Mouse (Mus musculus): ENCODE results near the gene Rps25. TPM values are rescaled to one million over a fixed set of nuclear protein-coding genes. Genes with fewer than 3 reads are reported as not detected.
"Not testable (repeated sequence)": the region's sequence is repeated elsewhere in the genome, so short reads cannot be mapped to it uniquely, and the experiment has no call there.

Rps25 gene
- polyA plus RNA-seq, 1 experiment = 144 TPM

- peaks cover 30% of the 10 kb centered on the region for H3K36me3 ChIP-seq (ENCODE audit: control insufficient read depth, insufficient read depth, low read length)
- WGBS = 93% methylated on average over 6 of the region's 6 CpGs
- H3K4me1 ChIP-seq (ENCODE audit: control insufficient read depth, insufficient read depth, insufficient read length) = peaks cover 3% of the 10 kb centered on the region; the same call in 1 of the 2 replicates
- no peak overlapping the region for H3K27ac ChIP-seq (ENCODE audit: insufficient read depth, low read length)
- H3K4me3 ChIP-seq (ENCODE audit: extremely low read depth, insufficient read depth, insufficient read length) = no peak overlapping the region
- TF ChIP-seq POLR2A (IDR thresholded peaks at IDR 0.05; ENCODE audit: low read depth, low read length) (no peak), CTCF (IDR thresholded peaks at IDR 0.05; ENCODE audit: extremely low read depth, insufficient read depth, insufficient read length, insufficient replicate concordance) (no peak)
- DNase-seq (ENCODE audit: low read depth in 1 of 2, low spot score in 2 of 2) = no peak
- no peaks in the 10 kb centered on the region for H3K27me3 ChIP-seq (ENCODE audit: control insufficient read depth, insufficient read depth, low read length)
Observed at GRCm38 (mm10) chr9:44399795-44400114, 7.2 kb upstream of the Rps25 start.

- Histone ChIP-seq H3K27me3 (ENCODE audit: control insufficient read depth, insufficient read depth, low read length) (no peaks in the 10 kb centered on the region), H3K4me3 (ENCODE audit: extremely low read depth, insufficient read depth, insufficient read length) (no peak overlapping the region), H3K36me3 (ENCODE audit: control insufficient read depth, insufficient read depth, low read length) (peaks cover 33% of the 10 kb centered on the region), H3K4me1 (ENCODE audit: control insufficient read depth, insufficient read depth, insufficient read length) (peaks cover 3% of the 10 kb centered on the region; the same call in 1 of the 2 replicates), H3K27ac (ENCODE audit: insufficient read depth, low read length) (no peak overlapping the region)
- TF ChIP-seq POLR2A (IDR thresholded peaks at IDR 0.05; ENCODE audit: low read depth, low read length) = no peak
- 88% methylated on average over 4 of the region's 4 CpGs for WGBS
- no peak for DNase-seq (ENCODE audit: low read depth in 1 of 2, low spot score in 2 of 2)
Observed at GRCm38 (mm10) chr9:44401081-44401480, 5.9 kb upstream of the Rps25 start.

GRCm38 (mm10) chr9:44405011-44405410 lies 1.9 kb upstream of the Rps25 start:
- no peak for DNase-seq (ENCODE audit: low read depth in 1 of 2, low spot score in 2 of 2)
- TF ChIP-seq CTCF (IDR thresholded peaks at IDR 0.05; ENCODE audit: extremely low read depth, insufficient read depth, insufficient read length, insufficient replicate concordance) (no peak), POLR2A (IDR thresholded peaks at IDR 0.05; ENCODE audit: low read depth, low read length) (no peak)

GRCm38 (mm10) chr9:44407752-44408097 lies 786 bp downstream of the Rps25 start:
- no peak for DNase-seq (ENCODE audit: low read depth in 1 of 2, low spot score in 2 of 2)
- Histone ChIP-seq H3K27ac (ENCODE audit: insufficient read depth, low read length) (peak overlapping the region; percentile 96), H3K4me3 (ENCODE audit: extremely low read depth, insufficient read depth, insufficient read length) (peak overlapping the region; percentile 92), H3K4me1 (ENCODE audit: control insufficient read depth, insufficient read depth, insufficient read length) (no peaks in the 10 kb centered on the region), H3K27me3 (ENCODE audit: control insufficient read depth, insufficient read depth, low read length) (no peaks in the 10 kb centered on the region), H3K36me3 (ENCODE audit: control insufficient read depth, insufficient read depth, low read length) (peaks cover 31% of the 10 kb centered on the region)
- TF ChIP-seq CTCF (IDR thresholded peaks at IDR 0.05; ENCODE audit: extremely low read depth, insufficient read depth, insufficient read length, insufficient replicate concordance) = no peak
- TF ChIP-seq POLR2A (IDR thresholded peaks at IDR 0.05; ENCODE audit: low read depth, low read length) = no peak; the same call in 1 of the 2 replicates
- under 1% methylated on average over 24 of the region's 24 CpGs for WGBS

More at GRCm38 (mm10) chr9:44405011-44405410, 1.9 kb upstream of the Rps25 start:
- no peak overlapping the region for H3K27ac ChIP-seq (ENCODE audit: insufficient read depth, low read length)
- no peaks in the 10 kb centered on the region for H3K27me3 ChIP-seq (ENCODE audit: control insufficient read depth, insufficient read depth, low read length)
- H3K4me1 ChIP-seq (ENCODE audit: control insufficient read depth, insufficient read depth, insufficient read length) = no peaks in the 10 kb centered on the region; the same call in 1 of the 2 replicates
- WGBS = 92% methylated on average over 3 of the region's 3 CpGs
- no peak overlapping the region for H3K4me3 ChIP-seq (ENCODE audit: extremely low read depth, insufficient read depth, insufficient read length)
- H3K36me3 ChIP-seq (ENCODE audit: control insufficient read depth, insufficient read depth, low read length) = peaks cover 37% of the 10 kb centered on the region

DNA sequence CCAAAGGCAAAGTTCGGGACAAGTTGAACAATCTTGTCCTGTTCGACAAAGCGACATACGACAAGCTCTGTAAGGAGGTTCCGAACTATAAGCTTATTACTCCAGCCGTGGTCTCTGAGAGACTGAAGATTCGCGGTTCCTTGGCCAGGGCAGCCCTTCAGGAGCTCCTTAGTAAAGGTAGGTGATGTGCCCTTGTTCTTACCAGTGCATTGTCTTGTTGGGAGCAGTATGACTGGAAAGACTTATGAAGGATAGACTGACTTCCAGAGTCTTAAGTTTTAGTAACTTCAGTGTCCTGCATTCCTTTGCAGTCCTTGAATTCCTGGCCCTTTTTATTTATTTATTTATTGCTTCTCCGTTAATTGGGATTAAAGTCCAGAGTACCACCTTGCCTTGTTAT lies 1.8 kb downstream of the Rps25 start:
- not testable (repeated sequence) for H3K27me3 ChIP-seq (ENCODE audit: control insufficient read depth, insufficient read depth, low read length); H3K27ac ChIP-seq (ENCODE audit: insufficient read depth, low read length); H3K4me1 ChIP-seq (ENCODE audit: control insufficient read depth, insufficient read depth, insufficient read length); DNase-seq (ENCODE audit: low read depth in 1 of 2, low spot score in 2 of 2); H3K4me3 ChIP-seq (ENCODE audit: extremely low read depth, insufficient read depth, insufficient read length)
- WGBS = 72% methylated on average over 9 of the region's 9 CpGs
- H3K36me3 ChIP-seq (ENCODE audit: control insufficient read depth, insufficient read depth, low read length) = peaks cover 30% of the 10 kb centered on the region

DNA sequence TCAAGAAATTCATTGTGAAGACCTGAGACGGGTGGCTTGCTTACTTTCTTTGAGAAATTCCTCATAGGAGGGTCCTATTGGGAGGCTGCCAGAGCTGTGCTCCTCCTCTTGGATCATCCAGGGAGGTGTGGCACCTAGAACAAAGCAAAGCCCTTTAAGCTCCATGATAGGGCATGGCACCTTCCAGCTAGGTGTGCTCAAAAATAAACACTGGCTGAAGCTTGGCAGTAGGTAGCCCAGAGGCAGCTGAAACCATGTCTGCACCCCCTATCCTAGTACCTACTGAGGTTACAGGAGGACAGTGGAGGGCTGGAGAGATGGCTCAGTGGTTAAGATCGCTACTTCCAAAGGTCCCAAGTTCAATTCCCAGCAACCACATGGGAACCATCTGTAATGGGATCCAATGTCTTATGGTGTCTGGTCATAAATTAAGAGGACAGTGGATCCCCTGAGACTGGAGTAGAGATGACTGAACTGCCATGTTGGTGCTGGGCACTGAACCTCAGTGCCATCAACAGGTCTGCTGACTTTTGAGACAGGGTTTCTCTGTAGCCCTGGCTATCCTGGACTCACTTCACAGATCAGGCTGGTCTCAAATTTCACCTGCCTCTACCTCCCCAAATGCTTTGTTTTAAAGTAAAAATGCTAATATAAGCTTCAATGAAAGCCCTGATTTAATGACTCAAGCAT lies 3.9 kb downstream of the Rps25 start:
- no peak overlapping the region for H3K4me3 ChIP-seq (ENCODE audit: extremely low read depth, insufficient read depth, insufficient read length)
- no peak overlapping the region for H3K27ac ChIP-seq (ENCODE audit: insufficient read depth, low read length)
- no peaks in the 10 kb centered on the region for H3K4me1 ChIP-seq (ENCODE audit: control insufficient read depth, insufficient read depth, insufficient read length)
- H3K36me3 ChIP-seq (ENCODE audit: control insufficient read depth, insufficient read depth, low read length) = peaks cover 20% of the 10 kb centered on the region
- H3K27me3 ChIP-seq (ENCODE audit: control insufficient read depth, insufficient read depth, low read length) = no peaks in the 10 kb centered on the region
- 84% methylated on average over 2 of the region's 2 CpGs for WGBS
- DNase-seq (ENCODE audit: low read depth in 1 of 2, low spot score in 2 of 2) = no peak
- TF ChIP-seq CTCF (IDR thresholded peaks at IDR 0.05; ENCODE audit: extremely low read depth, insufficient read depth, insufficient read length, insufficient replicate concordance) (no peak), POLR2A (IDR thresholded peaks at IDR 0.05; ENCODE audit: low read depth, low read length) (no peak)

DNA sequence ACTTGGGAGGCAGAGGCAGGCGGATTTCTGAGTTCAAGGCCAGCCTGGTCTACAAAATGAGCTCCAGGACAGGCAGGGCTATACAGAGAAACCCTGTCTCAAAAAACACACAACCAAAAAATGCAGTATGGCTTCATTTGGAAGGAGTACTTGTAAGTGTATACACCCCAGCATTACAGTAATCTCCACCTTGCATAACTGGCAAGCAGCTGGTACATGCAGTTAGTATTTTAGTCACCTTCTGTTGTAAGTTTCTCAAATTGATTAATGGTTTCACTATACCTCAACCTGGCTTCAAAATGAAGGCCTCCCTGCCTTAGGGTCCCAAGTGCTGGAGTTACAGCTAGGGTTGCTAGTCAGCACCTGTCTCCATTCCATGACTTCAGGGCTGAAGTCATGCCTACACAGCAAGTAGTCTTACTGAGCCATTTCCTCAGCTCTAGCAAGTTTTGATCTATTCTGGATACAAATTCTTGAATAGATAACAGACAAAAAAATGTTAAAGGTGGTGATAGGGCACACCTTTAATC lies 4.7 kb downstream of the Rps25 start:
- Histone ChIP-seq H3K27ac (ENCODE audit: insufficient read depth, low read length) (no peak overlapping the region), H3K36me3 (ENCODE audit: control insufficient read depth, insufficient read depth, low read length) (peaks cover 20% of the 10 kb centered on the region), H3K4me3 (ENCODE audit: extremely low read depth, insufficient read depth, insufficient read length) (no peak overlapping the region), H3K27me3 (ENCODE audit: control insufficient read depth, insufficient read depth, low read length) (no peaks in the 10 kb centered on the region), H3K4me1 (ENCODE audit: control insufficient read depth, insufficient read depth, insufficient read length) (no peaks in the 10 kb centered on the region)
- 82% methylated on average over 1 of the region's 1 CpGs for WGBS
- no peak for DNase-seq (ENCODE audit: low read depth in 1 of 2, low spot score in 2 of 2)
- TF ChIP-seq POLR2A (IDR thresholded peaks at IDR 0.05; ENCODE audit: low read depth, low read length) (no peak), CTCF (IDR thresholded peaks at IDR 0.05; ENCODE audit: extremely low read depth, insufficient read depth, insufficient read length, insufficient replicate concordance) (no peak)

Data from spleen, adult 2 months (tissue).